Mouse (Mus musculus) heart, postnatal 10 days (tissue): ENCODE data around the gene Ccer1. TPM values are rescaled to one million over a fixed set of nuclear protein-coding genes. Genes with fewer than 3 reads are reported as not detected.

ENCODE experiments used
- total RNA-seq, 2 experiments: library from RNA; stranded (reverse); gene quantifications; 2 replicates each; pipeline ENCODE4 v1.2.3; 2021

Gene Ccer1
- total RNA-seq, 2 experiments from 2014 or later, result not detected

Other genes starting within 250 kb of the Ccer1 start
- 100 to 1,000 TPM; 496 to 539 TPM for gene Dcn, start 213.4 kb upstream of the Ccer1 start, total RNA-seq
- gene Lum, start 127.9 kb upstream of the Ccer1 start, total RNA-seq, result 100 to 1,000 TPM; 137 to 148 TPM
- not detected for gene Kera, start 86.2 kb upstream of the Ccer1 start, total RNA-seq
- gene Epyc, start 49.0 kb upstream of the Ccer1 start, total RNA-seq, result under 1 TPM; 0.29 to 0.45 TPM
- not detected for gene C030005K15Rik, start 33.7 kb downstream of the Ccer1 start, total RNA-seq